Mouse (Mus musculus) liver, embryonic 12.5 days (tissue): ENCODE data around the gene Ank2. TPM values are rescaled to one million over a fixed set of nuclear protein-coding genes. Genes with fewer than 3 reads are reported as not detected.

Experiments used
- ATAC-seq: fragments of 200-750 bp; cut with Nextera tagmentation; 2 replicates; pipeline ENCODE4 v1.8.0; 2017; ENCODE audit warnings: moderate number of reproducible peaks, mild to moderate bottlenecking, moderate library complexity
- H3K27ac ChIP-seq: fragments of 300-500 bp; sonication (generic); 2 replicates; pipeline ENCODE4 v1.5.1; 2016; ENCODE audit warnings: mild to moderate bottlenecking
- H3K27me3 ChIP-seq: fragments of 300-500 bp; sonication (generic); replicated peaks from 2 replicates; pipeline ENCODE4 v1.6.1; 2016; ENCODE audit warnings: mild to moderate bottlenecking, moderate library complexity
- H3K36me3 ChIP-seq: fragments of 300-500 bp; sonication (generic); 2 replicates; pipeline ENCODE4 v1.6.1; 2016; ENCODE audit warnings: mild to moderate bottlenecking, moderate library complexity
- H3K4me1 ChIP-seq: fragments of 300-500 bp; sonication (generic); 2 replicates; pipeline ENCODE4 v1.6.1; 2016
- H3K4me2 ChIP-seq: fragments of 300-500 bp; sonication (generic); 2 replicates; pipeline ENCODE4 v1.6.1; 2016; ENCODE audit warnings: mild to moderate bottlenecking, moderate library complexity
- H3K4me3 ChIP-seq: fragments of 300-500 bp; sonication (generic); 2 replicates; pipeline ENCODE4 v1.5.1; 2016; ENCODE audit warnings: mild to moderate bottlenecking, moderate library complexity
- H3K9ac ChIP-seq: fragments of 300-500 bp; sonication (generic); 2 replicates; pipeline ENCODE4 v1.6.1; 2016; ENCODE audit warnings: mild to moderate bottlenecking, moderate library complexity
- H3K9me3 ChIP-seq: fragments of 300-500 bp; sonication (generic); replicated peaks from 2 replicates; pipeline ENCODE4 v1.6.1; 2016; ENCODE audit warnings: mild to moderate bottlenecking, moderate library complexity
- WGBS: fragments of 180-500 bp; shearing (Covaris S2); methylation state at CpG from one replicate; pipeline ENCODE4 v1.1.7; 2016; ENCODE audit not compliant: insufficient replicate concordance; 5-methylcytosine and 5-hydroxymethylcytosine counted together
- polyA plus RNA-seq: library from polyadenylated mRNA; unstranded; fragments of >200 nt; fragmentation: Nextera tagmentation; extraction: Ambion mirVana; gene quantifications from 2 replicates; pipeline ENCODE4 v1.2.1, GENCODE M21; 2016

Ank2 gene
- polyA plus RNA-seq, 1 experiment from 2014 or later = 9.0 TPM

DNA sequence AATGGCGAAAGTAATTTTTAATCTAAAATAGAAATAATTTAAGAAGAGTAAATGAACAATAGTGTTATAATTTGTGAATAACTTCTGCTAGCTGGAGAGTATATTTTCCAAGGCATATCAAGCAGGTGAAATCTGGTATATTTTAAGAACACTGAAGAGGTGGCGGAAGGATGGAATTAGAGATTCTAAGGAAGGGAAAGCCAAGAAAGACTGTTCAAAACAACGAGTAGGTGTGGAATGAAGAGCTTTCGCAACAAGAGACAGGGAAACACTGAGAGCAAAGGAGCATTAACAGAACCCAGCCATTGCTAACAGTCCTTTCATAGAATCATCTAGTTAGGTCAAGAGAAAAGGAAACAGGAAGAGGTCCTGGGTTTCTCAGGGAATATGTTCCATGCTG lies 439.5 kb downstream of the Ank2 start:
- H3K4me1 ChIP-seq = no peaks in the 10 kb centered on the region
- H3K9me3 ChIP-seq = no peaks in the 10 kb centered on the region
- WGBS = 69% methylated on average over 4 of the region's 4 CpGs
- H3K27ac ChIP-seq = no peak overlapping the region
- no peak overlapping the region for H3K4me2 ChIP-seq
- H3K4me3 ChIP-seq = no peak overlapping the region
- ATAC-seq = no peak
- H3K27me3 ChIP-seq = no peaks in the 10 kb centered on the region
- H3K9ac ChIP-seq = no peak overlapping the region
- no peaks in the 10 kb centered on the region for H3K36me3 ChIP-seq

DNA sequence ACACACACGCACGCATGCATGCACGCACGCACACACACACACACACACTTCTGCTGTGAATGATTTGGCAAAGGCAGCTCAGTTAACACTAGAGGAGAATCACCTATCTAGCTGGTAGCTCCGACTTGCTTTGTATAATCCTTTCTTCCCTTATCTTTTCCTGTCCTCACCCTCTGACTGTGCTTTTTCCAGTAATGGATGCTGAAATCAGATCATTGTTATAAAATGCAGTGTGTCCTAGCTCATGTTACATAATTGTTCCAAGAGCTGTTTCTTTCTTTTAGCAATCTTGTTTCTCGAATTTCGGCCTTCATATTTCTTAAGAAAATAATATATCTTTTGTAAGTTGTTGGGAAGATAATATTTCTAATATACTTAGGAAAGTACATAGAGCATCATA lies 457.9 kb downstream of the Ank2 start:
- Histone ChIP-seq H3K36me3 (no peaks in the 10 kb centered on the region), H3K27me3 (no peaks in the 10 kb centered on the region), H3K27ac (no peak overlapping the region), H3K4me1 (no peaks in the 10 kb centered on the region), H3K9ac (no peak overlapping the region), H3K4me2 (no peak overlapping the region), H3K9me3 (no peaks in the 10 kb centered on the region), H3K4me3 (no peak overlapping the region)
- WGBS = 66% methylated on average over 7 of the region's 7 CpGs
- ATAC-seq = no peak

DNA sequence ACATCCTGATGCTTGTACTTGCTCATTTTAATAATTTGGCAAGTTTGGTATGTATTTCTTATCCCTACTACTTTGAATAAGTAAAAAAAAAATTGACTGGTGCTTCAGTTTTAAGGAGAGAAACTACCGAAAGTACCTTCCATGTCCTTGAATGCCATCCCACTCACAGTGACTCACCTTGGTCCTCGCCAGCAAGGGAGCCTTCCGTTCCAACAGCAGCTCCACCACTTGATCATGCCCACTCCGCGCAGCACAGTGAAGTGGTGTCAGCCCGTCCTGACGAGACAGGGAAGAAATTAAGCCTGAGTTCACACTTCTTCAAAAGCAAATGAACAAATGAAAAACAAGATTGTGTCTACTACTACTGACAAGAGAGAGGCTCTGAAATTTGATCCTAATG lies 460.6 kb downstream of the Ank2 start:
- no peaks in the 10 kb centered on the region for H3K4me1 ChIP-seq
- ATAC-seq = no peak
- no peak overlapping the region for H3K4me3 ChIP-seq
- H3K36me3 ChIP-seq = no peaks in the 10 kb centered on the region
- H3K9ac ChIP-seq = no peak overlapping the region
- H3K27ac ChIP-seq = no peak overlapping the region
- H3K4me2 ChIP-seq = no peak overlapping the region
- 76% methylated on average over 7 of the region's 7 CpGs for WGBS
- H3K27me3 ChIP-seq = no peaks in the 10 kb centered on the region
- H3K9me3 ChIP-seq = no peaks in the 10 kb centered on the region

- H3K4me3 ChIP-seq = no peak overlapping the region
- H3K4me1 ChIP-seq = no peaks in the 10 kb centered on the region
- H3K27ac ChIP-seq = no peak overlapping the region
- no peaks in the 10 kb centered on the region for H3K27me3 ChIP-seq
- no peak overlapping the region for H3K9ac ChIP-seq
- WGBS = 83% methylated on average over 3 of the region's 5 CpGs
- H3K4me2 ChIP-seq = no peak overlapping the region
- no peak for ATAC-seq
- H3K36me3 ChIP-seq = peaks cover 6% of the 10 kb centered on the region; the same call in 1 of the 2 replicates
- H3K9me3 ChIP-seq = no peaks in the 10 kb centered on the region
Observed at GRCm38 (mm10) chr3:127036118-127036517, 463.0 kb downstream of the Ank2 start.

DNA sequence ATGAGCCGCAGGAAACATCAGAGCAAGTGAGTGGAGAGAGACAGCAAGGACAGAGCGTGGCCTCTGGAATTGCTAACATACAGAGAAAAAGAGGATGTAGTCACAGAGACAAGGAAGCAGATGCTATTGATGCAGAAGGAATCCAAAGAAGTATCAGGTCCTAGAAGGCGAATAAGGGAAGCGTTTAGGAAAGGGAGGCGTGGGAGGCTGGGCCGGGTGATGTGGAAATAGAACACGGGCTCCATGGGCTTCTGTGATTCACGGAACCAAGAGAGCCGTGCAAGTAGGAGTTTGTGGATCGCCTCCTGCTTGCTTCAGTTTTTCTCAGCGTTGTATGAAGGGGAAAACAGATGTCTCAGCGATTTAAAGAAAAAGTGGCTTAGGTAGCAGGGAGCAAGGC lies 463.6 kb downstream of the Ank2 start:
- WGBS = 78% methylated on average over 12 of the region's 12 CpGs

GRCm38 (mm10) chr3:127034983-127035382 lies 464.2 kb downstream of the Ank2 start:
- Histone ChIP-seq H3K4me3 (no peak overlapping the region), H3K9me3 (no peaks in the 10 kb centered on the region), H3K27ac (no peak overlapping the region), H3K4me1 (no peaks in the 10 kb centered on the region), H3K27me3 (no peaks in the 10 kb centered on the region), H3K4me2 (no peak overlapping the region), H3K36me3 (peaks cover 6% of the 10 kb centered on the region; the same call in 1 of the 2 replicates), H3K9ac (no peak overlapping the region)
- 74% methylated on average over 3 of the region's 3 CpGs for WGBS
- no peak for ATAC-seq

More for the DNA sequence above, 463.6 kb downstream of the Ank2 start:
- ATAC-seq = no peak
- Histone ChIP-seq H3K9ac (no peak overlapping the region), H3K36me3 (peaks cover 6% of the 10 kb centered on the region; the same call in 1 of the 2 replicates), H3K4me1 (no peaks in the 10 kb centered on the region), H3K27ac (no peak overlapping the region), H3K4me2 (no peak overlapping the region), H3K9me3 (no peaks in the 10 kb centered on the region), H3K27me3 (no peaks in the 10 kb centered on the region), H3K4me3 (no peak overlapping the region)

GRCm38 (mm10) chr3:127023992-127024391 lies 475.2 kb downstream of the Ank2 start:
- WGBS = 70% methylated on average over 4 of the region's 4 CpGs
- no peak overlapping the region for H3K4me2 ChIP-seq
- no peaks in the 10 kb centered on the region for H3K4me1 ChIP-seq
- H3K27ac ChIP-seq = no peak overlapping the region
- ATAC-seq = no peak
- no peaks in the 10 kb centered on the region for H3K27me3 ChIP-seq
- no peak overlapping the region for H3K4me3 ChIP-seq
- no peaks in the 10 kb centered on the region for H3K9me3 ChIP-seq
- no peak overlapping the region for H3K9ac ChIP-seq
- H3K36me3 ChIP-seq = no peaks in the 10 kb centered on the region

DNA sequence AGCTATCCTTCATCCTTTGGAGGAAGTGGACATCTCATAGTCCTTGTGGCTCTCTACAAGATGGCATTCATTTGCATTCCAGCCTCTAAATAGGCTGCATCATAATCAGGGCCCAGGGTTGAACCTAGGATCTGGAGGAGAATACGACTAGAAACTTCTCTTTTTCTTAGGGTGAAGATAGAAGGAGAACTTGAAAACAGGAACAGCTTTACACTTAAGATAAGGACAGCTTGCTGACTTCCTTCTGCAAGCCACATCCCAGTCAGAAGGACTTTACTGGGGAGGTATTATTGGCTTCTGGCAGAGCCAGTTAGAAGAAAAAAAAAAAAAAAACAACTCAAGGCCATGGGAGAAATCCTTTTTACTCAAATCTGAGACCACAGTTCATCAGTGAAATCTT lies 479.0 kb downstream of the Ank2 start:
- Histone ChIP-seq H3K27me3 (no peaks in the 10 kb centered on the region), H3K9me3 (no peaks in the 10 kb centered on the region), H3K36me3 (no peaks in the 10 kb centered on the region), H3K4me3 (no peak overlapping the region), H3K27ac (no peak overlapping the region), H3K4me1 (no peaks in the 10 kb centered on the region), H3K9ac (no peak overlapping the region), H3K4me2 (no peak overlapping the region)
- 13% methylated on average over 1 of the region's 1 CpGs for WGBS
- no peak for ATAC-seq

DNA sequence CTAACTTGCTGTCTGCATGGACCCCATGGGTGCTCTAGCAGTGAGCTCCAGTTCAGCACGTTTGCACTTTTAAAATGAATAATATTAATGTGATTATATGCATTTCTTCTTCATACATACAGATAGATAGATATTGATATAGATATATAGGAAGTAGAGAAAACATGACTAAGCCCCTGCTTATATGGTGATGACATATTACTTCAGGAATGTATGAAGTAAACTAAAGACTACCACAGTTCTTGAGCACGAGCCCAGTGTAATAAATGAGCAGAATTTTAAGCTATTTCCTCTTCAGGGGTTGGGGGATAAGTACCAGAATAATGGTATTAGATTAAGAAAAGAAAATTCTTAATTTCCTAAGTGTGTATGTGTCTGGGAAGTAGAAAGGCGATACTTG lies 479.4 kb downstream of the Ank2 start:
- WGBS = 40% methylated on average over 3 of the region's 3 CpGs
- Histone ChIP-seq H3K36me3 (no peaks in the 10 kb centered on the region), H3K4me3 (no peak overlapping the region), H3K9me3 (no peaks in the 10 kb centered on the region), H3K4me2 (no peak overlapping the region), H3K4me1 (no peaks in the 10 kb centered on the region), H3K9ac (no peak overlapping the region), H3K27me3 (no peaks in the 10 kb centered on the region), H3K27ac (no peak overlapping the region)
- no peak for ATAC-seq

GRCm38 (mm10) chr3:127019109-127019508 lies 480.0 kb downstream of the Ank2 start:
- Histone ChIP-seq H3K4me3 (no peak overlapping the region), H3K4me1 (no peaks in the 10 kb centered on the region), H3K4me2 (no peak overlapping the region), H3K36me3 (no peaks in the 10 kb centered on the region), H3K27me3 (no peaks in the 10 kb centered on the region), H3K27ac (no peak overlapping the region), H3K9ac (no peak overlapping the region), H3K9me3 (no peaks in the 10 kb centered on the region)
- ATAC-seq = no peak
- WGBS = 31% methylated on average over 6 of the region's 6 CpGs

GRCm38 (mm10) chr3:127017523-127017922 lies 481.6 kb downstream of the Ank2 start:
- H3K9me3 ChIP-seq = no peaks in the 10 kb centered on the region
- H3K4me1 ChIP-seq = no peaks in the 10 kb centered on the region
- H3K27ac ChIP-seq = no peak overlapping the region
- ATAC-seq = no peak
- no peak overlapping the region for H3K4me2 ChIP-seq
- H3K36me3 ChIP-seq = no peaks in the 10 kb centered on the region
- H3K4me3 ChIP-seq = no peak overlapping the region
- H3K27me3 ChIP-seq = no peaks in the 10 kb centered on the region
- H3K9ac ChIP-seq = no peak overlapping the region
- WGBS = 73% methylated on average over 3 of the region's 3 CpGs

DNA sequence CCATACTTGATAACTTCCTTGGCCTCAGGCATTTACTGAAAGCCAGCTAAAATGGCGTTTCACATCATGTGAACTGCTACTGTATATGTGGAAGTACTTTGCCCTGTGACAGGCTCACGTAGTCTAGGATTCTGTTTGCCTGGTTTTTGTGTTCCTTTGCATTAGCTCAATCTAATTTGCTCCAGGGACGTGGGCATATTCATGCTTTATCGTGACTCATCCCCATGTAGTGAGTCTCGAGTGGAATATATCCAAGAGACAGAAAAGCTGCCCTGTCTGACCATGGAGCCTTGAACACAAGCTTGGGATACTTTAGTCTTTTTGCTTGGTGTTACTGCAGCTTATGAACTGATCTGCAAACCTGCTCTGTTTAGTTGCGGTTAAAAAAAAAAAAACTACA lies 483.6 kb downstream of the Ank2 start:
- Histone ChIP-seq H3K4me1 (no peaks in the 10 kb centered on the region), H3K27me3 (no peaks in the 10 kb centered on the region), H3K9me3 (no peaks in the 10 kb centered on the region), H3K27ac (no peak overlapping the region), H3K9ac (no peak overlapping the region), H3K4me3 (no peak overlapping the region), H3K4me2 (no peak overlapping the region), H3K36me3 (no peaks in the 10 kb centered on the region)
- WGBS = 70% methylated on average over 6 of the region's 6 CpGs
- no peak for ATAC-seq

GRCm38 (mm10) chr3:127015175-127015574 lies 484.0 kb downstream of the Ank2 start:
- H3K4me2 ChIP-seq = no peak overlapping the region
- no peaks in the 10 kb centered on the region for H3K27me3 ChIP-seq
- no peak overlapping the region for H3K9ac ChIP-seq
- no peaks in the 10 kb centered on the region for H3K4me1 ChIP-seq
- no peak for ATAC-seq
- WGBS = 60% methylated on average over 6 of the region's 6 CpGs
- H3K27ac ChIP-seq = no peak overlapping the region
- H3K9me3 ChIP-seq = no peaks in the 10 kb centered on the region
- no peak overlapping the region for H3K4me3 ChIP-seq
- H3K36me3 ChIP-seq = no peaks in the 10 kb centered on the region
